Mouse (Mus musculus) CH12.LX (cell line): ENCODE results near the gene Tgfa. TPM values are rescaled to one million over a fixed set of nuclear protein-coding genes. Genes with fewer than 3 reads are reported as not detected.

Experiments
- DNase-seq: peaks from one replicate; pipeline ENCODE4 v3.0.0-alpha.2; 2013; ENCODE audit errors: extremely low read depth
- H3K27ac ChIP-seq: 2 replicates; pipeline ENCODE4 v1.5.1; 2012; ENCODE audit warnings: low read depth, mild to moderate bottlenecking, control low read depth, moderate library complexity; ENCODE audit not compliant: insufficient read depth
- H3K27me3 ChIP-seq: replicated peaks from 2 replicates; pipeline ENCODE3; 2012; ENCODE audit warnings: inconsistent platforms
- H3K36me3 ChIP-seq, 2 experiments: replicated peaks in 1 of 2; 2 replicates each; pipeline versions ENCODE3 to v1.6.1; 2012; ENCODE audit warnings: inconsistent platforms in 1 of 2, low read length in 1 of 2, mild to moderate bottlenecking in 1 of 2, mixed read lengths in 1 of 2, moderate library complexity in 1 of 2; ENCODE audit not compliant: control insufficient read depth in 1 of 2, insufficient read depth in 1 of 2
- H3K4me1 ChIP-seq, 2 experiments: 2 replicates each; pipeline ENCODE4 v1.6.1; 2012; ENCODE audit warnings: inconsistent platforms in 1 of 2, moderate library complexity in 1 of 2; ENCODE audit not compliant: insufficient read depth in 2 of 2, control insufficient read depth in 1 of 2
- H3K4me2 ChIP-seq: 2 replicates; pipeline ENCODE4 v1.6.1; 2012; ENCODE audit warnings: low read depth, mild to moderate bottlenecking, control low read depth; ENCODE audit not compliant: poor library complexity, insufficient read depth, severe bottlenecking
- H3K4me3 ChIP-seq, 3 experiments: fragments of 150-350 bp in 1 of 3; sonication (generic) in 1 of 3; replicated peaks in 1 of 3; 2 replicates each; pipeline versions ENCODE3 to v1.5.1; 2011 to 2012; ENCODE audit warnings: low read depth in 2 of 3, low read length in 2 of 3, mild to moderate bottlenecking in 2 of 3, moderate library complexity in 2 of 3, control low read depth in 1 of 3, improper control_type of control experiment in 1 of 3, inconsistent platforms in 1 of 3, mixed read lengths in 1 of 3; ENCODE audit not compliant: poor library complexity in 1 of 3
- H3K79me2 ChIP-seq: replicated peaks from 2 replicates; pipeline ENCODE4 v1.6.1; 2012; ENCODE audit warnings: mild to moderate bottlenecking, moderate library complexity; ENCODE audit not compliant: control insufficient read depth, poor library complexity, insufficient read depth, severe bottlenecking; ENCODE audit errors: extremely low read depth
- H3K9ac ChIP-seq: 2 replicates; pipeline ENCODE4 v1.6.1; 2012; ENCODE audit warnings: low read depth, mild to moderate bottlenecking, control low read depth, moderate library complexity; ENCODE audit not compliant: insufficient read depth
- H3K9me3 ChIP-seq: replicated peaks from 2 replicates; pipeline ENCODE3; 2012; ENCODE audit warnings: low read length, inconsistent platforms, mixed read lengths
- CTCF ChIP-seq, 2 experiments: IDR thresholded peaks in 1 of 2; conservative IDR thresholded peaks in 1 of 2; 2 replicates each; pipeline ENCODE4 v1.5.1; 2011 to 2012; ENCODE audit warnings: low read depth in 2 of 2, low read length in 2 of 2, improper control_type of control experiment in 1 of 2, inconsistent platforms in 1 of 2, mild to moderate bottlenecking in 1 of 2, moderate library complexity in 1 of 2
- ELF1 ChIP-seq: IDR thresholded peaks from 2 replicates; pipeline ENCODE4 v1.6.1; 2014; ENCODE audit warnings: low read depth, mild to moderate bottlenecking, inconsistent platforms, low read length, improper control_type of control experiment
- NELFE ChIP-seq: IDR thresholded peaks from 2 replicates; pipeline ENCODE4 v1.6.1; 2011; ENCODE audit warnings: low read depth, low read length, improper control_type of control experiment
- SIN3A ChIP-seq: IDR thresholded peaks from 2 replicates; pipeline ENCODE4 v1.6.1; 2012; ENCODE audit warnings: low read length, improper control_type of control experiment, inconsistent platforms
- TCF12 ChIP-seq: IDR thresholded peaks from 2 replicates; pipeline ENCODE4 v1.6.1; 2014; ENCODE audit warnings: low read depth, mild to moderate bottlenecking, inconsistent platforms, low read length, improper control_type of control experiment
- USF1 ChIP-seq: IDR thresholded peaks from 2 replicates; pipeline ENCODE4 v1.6.1; 2014; ENCODE audit warnings: low read depth, mild to moderate bottlenecking, inconsistent platforms, low read length, improper control_type of control experiment
- ZNF384 ChIP-seq: IDR thresholded peaks from 2 replicates; pipeline ENCODE4 v1.6.1; 2012; ENCODE audit warnings: low read depth, low read length, improper control_type of control experiment, inconsistent platforms
- dilution Hi-C: fragments of 300-500 bp; cut with MboI; formaldehyde crosslinking; loops from 2 replicates; pipeline ENCODE4 v1.14.3; 2020; ENCODE audit warnings: low sequenced_read_pairs; ENCODE audit not compliant: extremely low pct_unique_long_range_greater_than_20kb, extremely low pct_ligation_motif_present
- in situ Hi-C: fragments of 300-500 bp; cut with MboI; formaldehyde crosslinking; loops from 3 replicates; pipeline ENCODE4 v1.14.3; 2019; ENCODE audit warnings: low sequenced_read_pairs, low pct_ligation_motif_present, low pct_unique_long_range_greater_than_20kb, mixed read lengths
- polyA plus RNA-seq: library from polyadenylated mRNA; unstranded; fragments of >175 nt; gene quantifications from 2 replicates; pipeline ENCODE4 v1.2.1, GENCODE M21; 2012; ENCODE audit warnings: low read depth; ENCODE audit not compliant: insufficient read length
- total RNA-seq, 2 experiments: library from RNA; depleted of rRNA; stranded (reverse); fragments of 300-350 nt in 1 of 2; fragments of >200 nt in 1 of 2; gene quantifications; 2 replicates each; pipeline ENCODE4 v1.2.3; 2012 to 2014

The Tgfa gene
- total and polyA plus RNA-seq, 3 experiments = not detected

- in situ Hi-C loops = loop anchor here (10.0 kb wide), 1 partner anchor 101 kb away; no protein-coding TSS in a partner anchor
- no peak overlapping the region for H3K4me2 ChIP-seq
- H3K4me1 ChIP-seq = no peaks in the 10 kb centered on the region
- TF ChIP-seq ELF1 = no peak
- H3K9ac ChIP-seq = no peak overlapping the region
- no peaks in the 10 kb centered on the region for H3K9me3 ChIP-seq
- dilution Hi-C loops = no loop called here
- peaks cover 82% of the 10 kb centered on the region for H3K27me3 ChIP-seq
- no peak overlapping the region for H3K27ac ChIP-seq
- no peaks in the 10 kb centered on the region for H3K79me2 ChIP-seq
- no peak for DNase-seq
- H3K4me3 ChIP-seq = no peak overlapping the region
- H3K36me3 ChIP-seq = no peaks in the 10 kb centered on the region
Observed at GRCm38 (mm10) chr6:86255899-86256298, 60.9 kb downstream of the Tgfa start.

GRCm38 (mm10) chr6:86259242-86259641, 64.2 kb downstream of the Tgfa start:
- no peak overlapping the region for H3K4me3 ChIP-seq
- in situ Hi-C loops (loop anchor here (10.0 kb wide), 1 partner anchor 104 kb away; no protein-coding TSS in a partner anchor), dilution Hi-C loops (no loop called here)
- H3K79me2 ChIP-seq = no peaks in the 10 kb centered on the region
- no peak for DNase-seq
- no peaks in the 10 kb centered on the region for H3K4me1 ChIP-seq
- TF ChIP-seq NELFE = no peak
- TF ChIP-seq TCF12 = no peak
- no peak for TF ChIP-seq SIN3A
- TF ChIP-seq USF1 = no peak
- no peak for TF ChIP-seq ZNF384
- no peak overlapping the region for H3K9ac ChIP-seq
- H3K9me3 ChIP-seq = no peaks in the 10 kb centered on the region
- no peak overlapping the region for H3K4me2 ChIP-seq
- no peak overlapping the region for H3K27ac ChIP-seq
- H3K27me3 ChIP-seq = peaks cover 74% of the 10 kb centered on the region
- H3K36me3 ChIP-seq = no peaks in the 10 kb centered on the region

GRCm38 (mm10) chr6:86260322-86261050, 65.5 kb downstream of the Tgfa start:
- H3K9me3 ChIP-seq = no peaks in the 10 kb centered on the region
- DNase-seq = peak; percentile 9
- H3K27ac ChIP-seq = no peak overlapping the region
- TF ChIP-seq ZNF384 (no peak), CTCF (conservative IDR thresholded peaks at IDR 0.05 in 1 of 2, IDR thresholded peaks at IDR 0.05 in 1 of 2; ENCODE audit: low read depth in 2 of 2, low read length in 2 of 2) (peak in 1 of 2 experiments; percentile 46; a peak in 2 of 4 replicates)
- TF ChIP-seq, all 38 proteins: peak for 1
- H3K4me1 ChIP-seq = no peaks in the 10 kb centered on the region
- no peak overlapping the region for H3K4me3 ChIP-seq
- no peaks in the 10 kb centered on the region for H3K79me2 ChIP-seq
- H3K27me3 ChIP-seq = peaks cover 80% of the 10 kb centered on the region
- no peak overlapping the region for H3K9ac ChIP-seq
- H3K36me3 ChIP-seq = no peaks in the 10 kb centered on the region
- in situ Hi-C loops = no loop called here
- no peak overlapping the region for H3K4me2 ChIP-seq
- dilution Hi-C loops = no loop called here
